In genomic region chr1:112748497-112748896, GRCm38 (mm10) we compare ENCODE assay signal across 18 mouse cellular contexts.
DNase-seq lines count a peak whose midpoint lies in the region; TF ChIP-seq lines count a peak whose summit lies in the region.
"Had no signal": no experiment of that assay in that cellular context is flagged by ENCODE, and none has a peak within 500 bp of the region (broad histone marks: within the 10 kb centered on the region; RNA-seq: fewer than 3 reads in every experiment).

No protein-coding gene starts in this region.

- intact Hi-C loops in gastrocnemius, postnatal 14 days (cut with DNase I; ENCODE audit: low total_unique reads) = no loop called here

- no peak overlapping the region for H3K4me2 ChIP-seq in myocyte (ENCODE audit: low read depth)
- H3K4me2 ChIP-seq: embryonic facial prominence, embryonic 13.5 days; forebrain, embryonic 12.5 days; hindbrain, embryonic 12.5 days had no signal

- H3K36me3 ChIP-seq in myocyte (ENCODE audit: control insufficient read depth, insufficient read depth) = no peaks in the 10 kb centered on the region
- H3K36me3 ChIP-seq: embryonic facial prominence, embryonic 13.5 days; forebrain, embryonic 12.5 days; hindbrain, embryonic 12.5 days had no signal

- H3K79me2 ChIP-seq in myocyte (ENCODE audit: control insufficient read depth, insufficient read depth) = no peaks in the 10 kb centered on the region

- no peak for TF ChIP-seq POLR2A in myocyte (IDR thresholded peaks at IDR 0.05; ENCODE audit: insufficient read length, low read depth)

- no peak overlapping the region for H3ac ChIP-seq in myocyte (ENCODE audit: control insufficient read depth, insufficient read length)

- no peak overlapping the region for H3K4me3 ChIP-seq in myocyte
- H3K4me3 ChIP-seq: embryonic facial prominence, embryonic 13.5 days; forebrain, embryonic 12.5 days; hindbrain, embryonic 12.5 days had no signal

- no peaks in the 10 kb centered on the region for H3K27me3 ChIP-seq in myocyte (ENCODE audit: control insufficient read depth, insufficient read depth, insufficient read length)
- H3K27me3 ChIP-seq: embryonic facial prominence, embryonic 13.5 days; forebrain, embryonic 12.5 days; hindbrain, embryonic 12.5 days had no signal

- DNase-seq in adrenal gland, adult (ENCODE audit: inconsistent age in 2 of 2, low spot score in 1 of 2) = peak; percentile 69 to 79
- no peak for DNase-seq in adrenal gland, postnatal 4 days (ENCODE audit: low spot score in 2 of 2)
- peak; percentile 2 for DNase-seq in NIH3T3 (ENCODE audit: low read depth)
- DNase-seq in adrenal gland, postnatal 10 days = peak; percentile 38
- DNase-seq in gastrocnemius, postnatal 14 days = no peak
- no peak for DNase-seq in neural tube, embryonic 10.5 days (ENCODE audit: extremely low spot score, low spot score)
- no peak for DNase-seq in frontal cortex, adult 2 months (ENCODE audit: extremely low spot score in 1 of 2, low spot score in 1 of 2)
- DNase-seq: cerebellum, adult 11-12 months; cerebellum, adult 9-10 months; cerebellum, postnatal 25 days; gastrocnemius, postnatal 25 days; heart, adult 11 months; heart, postnatal 10 days; heart, postnatal 4 days had no signal

TF ChIP-seq in myocyte, 11 proteins besides CTCF, POLR2A, EP300 and RAD21:
- no peak for TF ChIP-seq POLR2AphosphoS2 (IDR thresholded peaks at IDR 0.05; ENCODE audit: insufficient read length, low read depth)
- peak; percentile 13 for TF ChIP-seq TCF12 (IDR thresholded peaks at IDR 0.05; ENCODE audit: insufficient read depth, poor library complexity, severe bottlenecking)
- TF ChIP-seq MYOG (IDR thresholded peaks at IDR 0.05; ENCODE audit: control insufficient read depth in 1 of 3, insufficient read depth in 1 of 3, insufficient read length in 2 of 3, low read depth in 2 of 3) = no peak
- TF ChIP-seq MYOD1 (IDR thresholded peaks at IDR 0.05; ENCODE audit: control insufficient read depth in 1 of 3, insufficient read length in 2 of 3, low read depth in 2 of 3) = no peak
- no peak for TF ChIP-seq REST (IDR thresholded peaks at IDR 0.05; ENCODE audit: insufficient read depth, insufficient read length)
- peak; percentile 71 for TF ChIP-seq CEBPB (IDR thresholded peaks at IDR 0.05; ENCODE audit: insufficient read depth, poor library complexity, severe bottlenecking)
- no peak for TF ChIP-seq USF1 (IDR thresholded peaks at IDR 0.05; ENCODE audit: low read depth)
- TF ChIP-seq E2F4 (IDR thresholded peaks at IDR 0.05; ENCODE audit: insufficient read depth) = no peak
- TF ChIP-seq TCF3 (IDR thresholded peaks at IDR 0.05; ENCODE audit: insufficient read length, low read depth) = no peak
- TF ChIP-seq MAX (IDR thresholded peaks at IDR 0.05; ENCODE audit: low read depth) = no peak
- TF ChIP-seq SRF (IDR thresholded peaks at IDR 0.05; ENCODE audit: control insufficient read depth, insufficient read length, low read depth) = peak; percentile 32

Comparison
In these comparisons a context has a peak if more than half of its experiments do, and no peak if none do; other contexts are left out.
1. DNase-seq: peak in adrenal gland, adult (2 of 2), NIH3T3 (single experiment) and adrenal gland, postnatal 10 days (single experiment); none in adrenal gland, postnatal 4 days (0 of 2), gastrocnemius, postnatal 14 days (single experiment), neural tube, embryonic 10.5 days (single experiment) and frontal cortex, adult 2 months (0 of 2).